Mouse (Mus musculus) embryonic stem cell, embryonic (primary cell): ENCODE measurements at regions not wholly inside any gene's neighbourhood (a gene's known extent, or its start where the extent isn't known, plus 50 kb on each side); places are given as distances from the start of the nearest gene placed in this dataset.

Experiments used
- CTCF ChIA-PET, 4 experiments: fragments of 300-600 bp in 2 of 4; fragments of 350-600 bp in 2 of 4; sonication (Branson Sonifier 250); formaldehyde crosslinking; loops; one replicate each; lab custom pipeline; 2022; ENCODE audit warnings: inconsistent platforms in 2 of 4; lab: Charles Lee
- POLR2A ChIA-PET, 4 experiments: fragments of 300-600 bp in 2 of 4; fragments of 350-600 bp in 2 of 4; sonication (Branson Sonifier 250); formaldehyde crosslinking; loops; one replicate each; lab custom pipeline; 2022; ENCODE audit warnings: antibody characterized with exemption in 4 of 4, inconsistent platforms in 1 of 4; lab: Charles Lee

- POLR2A ChIA-PET = interaction anchor here in 1 of 4 experiments (0.6 kb wide), 1 partner anchor 211 kb away, joined by 3 read pairs; no protein-coding TSS in a partner anchor
Observed at GRCm38 (mm10) chr2:46730479-46730878, 1613.3 kb upstream of the Zeb2 start.

More at GRCm38 (mm10) chr2:46730479-46730878, 1613.3 kb upstream of the Zeb2 start:
- CTCF ChIA-PET = interaction anchor here in 1 of 4 experiments (0.5 kb wide), 1 partner anchor 171 kb away, joined by 3 read pairs; no protein-coding TSS in a partner anchor
